17 mouse cellular contexts compared by ENCODE assay signal in the genomic region with DNA sequence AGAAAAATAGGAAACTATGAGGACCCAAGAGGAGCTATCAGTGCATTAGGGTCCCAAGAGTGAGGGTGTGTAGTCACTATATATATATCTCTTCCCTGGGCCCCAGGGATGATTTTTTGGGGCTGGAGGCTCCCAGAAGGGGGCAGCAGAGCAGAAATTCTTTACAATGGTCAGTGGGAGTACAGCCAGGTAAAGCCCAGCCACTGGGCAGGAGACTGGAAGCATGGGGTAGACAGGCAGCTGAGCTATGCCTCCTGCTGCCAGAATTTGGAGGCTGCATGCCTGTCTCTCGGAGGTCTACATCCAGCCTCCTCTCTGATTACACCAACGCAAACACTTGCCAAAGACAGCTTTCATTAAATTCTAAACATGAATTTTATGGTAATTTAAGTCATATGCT.
DNase-seq lines count a peak whose midpoint lies in the region; ATAC-seq lines count a peak whose summit lies in the region.
"Had no signal": no experiment of that assay in that cellular context is flagged by ENCODE, and none has a peak within 500 bp of the region (broad histone marks: within the 10 kb centered on the region; RNA-seq: fewer than 3 reads in every experiment).

No protein-coding gene starts in this region.

- no peak overlapping the region for H3K9ac ChIP-seq in forebrain, embryonic 16.5 days (replicated peaks; ENCODE audit: low read depth, low read length)
- no peak overlapping the region for H3K9ac ChIP-seq in kidney, embryonic 14.5 days (ENCODE audit: low read depth, low read length)
- H3K9ac ChIP-seq: forebrain, postnatal 0 days; heart, embryonic 15.5 days; hindbrain, embryonic 14.5 days; limb, embryonic 15.5 days; midbrain, embryonic 13.5 days; stomach, embryonic 15.5 days had no signal

- H3K4me1 ChIP-seq in forebrain, embryonic 10.5 days = no peaks in the 10 kb centered on the region
- H3K4me1 ChIP-seq in forebrain, embryonic 16.5 days (replicated peaks; ENCODE audit: control insufficient read depth, insufficient read depth, low read length) = no peaks in the 10 kb centered on the region
- H3K4me1 ChIP-seq in kidney, embryonic 14.5 days (ENCODE audit: control insufficient read depth, insufficient read depth, low read length) = no peaks in the 10 kb centered on the region
- H3K4me1 ChIP-seq: limb, embryonic 15.5 days; midbrain, embryonic 13.5 days; stomach, embryonic 15.5 days had no signal

- 53% methylated on average over 2 of the region's 2 CpGs for WGBS in forebrain, embryonic 10.5 days
- 61% methylated on average over 2 of the region's 2 CpGs for WGBS in forebrain, embryonic 16.5 days
- WGBS in kidney, embryonic 14.5 days = 60% methylated on average over 2 of the region's 2 CpGs

- H3K27ac ChIP-seq in forebrain, embryonic 10.5 days = no peak overlapping the region
- H3K27ac ChIP-seq in forebrain, embryonic 16.5 days (ENCODE audit: low read length) = no peak overlapping the region
- no peak overlapping the region for H3K27ac ChIP-seq in kidney, embryonic 14.5 days (ENCODE audit: low read depth, low read length)
- H3K27ac ChIP-seq: heart, embryonic 15.5 days; hindbrain, embryonic 14.5 days; limb, embryonic 15.5 days; midbrain, embryonic 13.5 days; stomach, embryonic 15.5 days had no signal

- no peak for ATAC-seq in forebrain, embryonic 16.5 days
- no peak for ATAC-seq in kidney, embryonic 14.5 days (ENCODE audit: low FRiP score, low TSS enrichment)
- ATAC-seq in megakaryocyte, adult 5-6 weeks (ENCODE audit: poor library complexity, severe bottlenecking) = no peak
- ATAC-seq: forebrain, postnatal 0 days; midbrain, embryonic 13.5 days had no signal

- no peaks in the 10 kb centered on the region for H3K9me3 ChIP-seq in forebrain, embryonic 10.5 days
- no peaks in the 10 kb centered on the region for H3K9me3 ChIP-seq in forebrain, embryonic 16.5 days (ENCODE audit: control insufficient read depth, low read length)
- H3K9me3 ChIP-seq in kidney, embryonic 14.5 days (ENCODE audit: control insufficient read depth, low read length) = peaks cover 4% of the 10 kb centered on the region; the same call in 1 of the 2 replicates
- H3K9me3 ChIP-seq: heart, embryonic 15.5 days; limb, embryonic 15.5 days; midbrain, embryonic 13.5 days; stomach, embryonic 15.5 days had no signal

- no peak overlapping the region for H3K4me2 ChIP-seq in forebrain, embryonic 16.5 days (ENCODE audit: low read length)
- H3K4me2 ChIP-seq in kidney, embryonic 14.5 days (replicated peaks; ENCODE audit: low read depth, low read length) = no peak overlapping the region
- H3K4me2 ChIP-seq: heart, embryonic 15.5 days; hindbrain, embryonic 14.5 days; limb, embryonic 15.5 days; midbrain, embryonic 13.5 days; stomach, embryonic 15.5 days had no signal

- no peaks in the 10 kb centered on the region for H3K36me3 ChIP-seq in forebrain, embryonic 10.5 days (replicated peaks)
- no peaks in the 10 kb centered on the region for H3K36me3 ChIP-seq in forebrain, embryonic 16.5 days (ENCODE audit: control insufficient read depth, insufficient read depth)
- no peaks in the 10 kb centered on the region for H3K36me3 ChIP-seq in kidney, embryonic 14.5 days (ENCODE audit: control insufficient read depth, insufficient read depth, low read length)
- H3K36me3 ChIP-seq: heart, embryonic 15.5 days; limb, embryonic 15.5 days; midbrain, embryonic 13.5 days; stomach, embryonic 15.5 days had no signal

- H3K4me3 ChIP-seq in forebrain, embryonic 10.5 days = no peak overlapping the region
- no peak overlapping the region for H3K4me3 ChIP-seq in forebrain, embryonic 16.5 days (replicated peaks; ENCODE audit: low read length)
- no peak overlapping the region for H3K4me3 ChIP-seq in kidney, embryonic 14.5 days (ENCODE audit: low read length)
- H3K4me3 ChIP-seq: heart, embryonic 15.5 days; limb, embryonic 15.5 days; midbrain, embryonic 13.5 days; stomach, embryonic 15.5 days had no signal

- H3K27me3 ChIP-seq in forebrain, embryonic 10.5 days (ENCODE audit: poor library complexity, severe bottlenecking) = no peaks in the 10 kb centered on the region
- H3K27me3 ChIP-seq in forebrain, embryonic 16.5 days (replicated peaks; ENCODE audit: control insufficient read depth, insufficient read depth, low read length) = no peaks in the 10 kb centered on the region
- H3K27me3 ChIP-seq in kidney, embryonic 14.5 days (ENCODE audit: control insufficient read depth, insufficient read depth, low read length) = peaks cover 2% of the 10 kb centered on the region; the same call in 1 of the 2 replicates
- H3K27me3 ChIP-seq: heart, embryonic 15.5 days; limb, embryonic 15.5 days; midbrain, embryonic 13.5 days; stomach, embryonic 15.5 days had no signal

- peak; percentile 13 for DNase-seq in forebrain, embryonic 10.5 days (ENCODE audit: extremely low spot score, low spot score)
- DNase-seq in kidney, postnatal 14 days = peak; percentile 2
- peak; percentile 5 for DNase-seq in embryo, embryonic 9.5 days (ENCODE audit: extremely low spot score)
- DNase-seq in lung, postnatal 14 days = peak; percentile 21
- DNase-seq in retina, postnatal 1 day = no peak
- DNase-seq: adrenal gland, postnatal 10 days; forebrain, postnatal 0 days; gastrocnemius, postnatal 25 days; thymus, postnatal 4 days had no signal
